Mouse (Mus musculus) cortical plate, adult 2 months (tissue): Measurements from ENCODE around the gene Tmcc3. TPM values are rescaled to one million over a fixed set of nuclear protein-coding genes. Genes with fewer than 3 reads are reported as not detected.

Experiments
- H3K27ac ChIP-seq: fragments of 200-500 bp; 2 replicates; pipeline ENCODE4 v1.5.1; 2012; ENCODE audit warnings: low read length, control low read depth, inconsistent platforms; ENCODE audit not compliant: insufficient read depth
- H3K4me1 ChIP-seq: fragments of 200-500 bp; 2 replicates; pipeline ENCODE4 v1.6.1; 2011; ENCODE audit warnings: low read length; ENCODE audit not compliant: control insufficient read depth, insufficient read depth
- H3K4me3 ChIP-seq: fragments of 200-500 bp; 2 replicates; pipeline ENCODE4 v1.5.1; 2011; ENCODE audit warnings: mild to moderate bottlenecking, low read length, control low read depth; ENCODE audit not compliant: insufficient read depth
- CTCF ChIP-seq: fragments of 200-500 bp; IDR thresholded peaks from 2 replicates; pipeline ENCODE4 v1.5.1; 2011; ENCODE audit warnings: mild to moderate bottlenecking, control low read depth, low read length; ENCODE audit not compliant: insufficient read depth; ENCODE audit errors: extremely low read depth
- POLR2A ChIP-seq: fragments of 200-500 bp; IDR thresholded peaks from 2 replicates; pipeline ENCODE4 v1.6.1; 2011; ENCODE audit warnings: mild to moderate bottlenecking, low read length, control low read depth; ENCODE audit not compliant: insufficient read depth; ENCODE audit errors: extremely low read depth
- polyA plus RNA-seq: library from polyadenylated mRNA; depleted of rRNA; stranded (reverse); fragments of >200 nt; gene quantifications from 2 replicates; pipeline ENCODE4 v1.2.3, GENCODE M21; 2012

Tmcc3 gene
- polyA plus RNA-seq, 1 experiment: 28.5 TPM

DNA sequence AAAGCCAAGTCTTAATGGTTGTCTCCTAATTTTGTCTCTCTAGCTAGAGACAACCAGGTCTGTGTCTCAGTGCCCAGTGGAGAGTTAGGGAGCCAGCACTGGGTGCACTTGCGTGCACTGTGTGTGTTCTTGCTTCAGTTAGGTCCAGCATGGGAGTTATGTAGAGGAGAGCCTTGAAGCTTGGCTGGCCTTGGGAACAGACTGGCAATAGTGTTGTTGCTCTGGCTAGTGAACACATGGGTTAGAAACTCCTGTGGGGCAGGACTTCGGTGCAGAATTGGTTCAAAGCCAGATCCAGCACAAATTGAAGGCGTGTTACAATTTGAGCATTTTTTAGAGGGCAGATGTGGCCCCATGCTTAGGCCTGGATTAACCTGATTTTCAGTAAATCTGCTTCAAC is 179.3 kb downstream of the Tmcc3 start:
- Histone ChIP-seq H3K27ac (no peak overlapping the region), H3K4me3 (no peak overlapping the region), H3K4me1 (peaks cover 4% of the 10 kb centered on the region; the same call in 1 of the 2 replicates)
- no peak for TF ChIP-seq CTCF
- TF ChIP-seq POLR2A: no peak

DNA sequence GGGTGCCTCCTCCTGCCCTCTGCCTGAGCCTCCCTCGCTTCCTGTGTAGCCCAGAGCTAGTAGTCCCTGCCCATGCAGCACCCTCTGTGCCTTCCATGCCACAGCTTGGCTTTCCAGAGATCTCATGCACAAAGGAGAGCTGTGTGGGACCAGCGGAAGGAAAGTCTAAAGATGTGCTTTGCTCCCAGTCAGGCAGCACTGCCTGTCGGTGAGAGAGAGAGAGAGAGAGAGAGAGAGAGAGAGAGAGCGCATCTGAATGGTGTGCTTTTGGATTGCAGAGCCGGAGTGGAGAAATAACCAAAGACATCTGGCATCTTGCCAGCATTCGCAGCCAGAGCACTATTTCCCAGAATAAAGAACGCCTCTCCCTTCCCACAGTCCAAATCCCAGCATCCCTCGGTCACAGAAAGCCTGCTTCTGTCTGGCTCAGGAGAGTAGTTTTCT is 182.7 kb downstream of the Tmcc3 start:
- H3K4me3 ChIP-seq: no peak overlapping the region
- TF ChIP-seq POLR2A (no peak), CTCF (no peak)
- H3K27ac ChIP-seq: no peak overlapping the region
- peaks cover 4% of the 10 kb centered on the region; the same call in 1 of the 2 replicates for H3K4me1 ChIP-seq

DNA sequence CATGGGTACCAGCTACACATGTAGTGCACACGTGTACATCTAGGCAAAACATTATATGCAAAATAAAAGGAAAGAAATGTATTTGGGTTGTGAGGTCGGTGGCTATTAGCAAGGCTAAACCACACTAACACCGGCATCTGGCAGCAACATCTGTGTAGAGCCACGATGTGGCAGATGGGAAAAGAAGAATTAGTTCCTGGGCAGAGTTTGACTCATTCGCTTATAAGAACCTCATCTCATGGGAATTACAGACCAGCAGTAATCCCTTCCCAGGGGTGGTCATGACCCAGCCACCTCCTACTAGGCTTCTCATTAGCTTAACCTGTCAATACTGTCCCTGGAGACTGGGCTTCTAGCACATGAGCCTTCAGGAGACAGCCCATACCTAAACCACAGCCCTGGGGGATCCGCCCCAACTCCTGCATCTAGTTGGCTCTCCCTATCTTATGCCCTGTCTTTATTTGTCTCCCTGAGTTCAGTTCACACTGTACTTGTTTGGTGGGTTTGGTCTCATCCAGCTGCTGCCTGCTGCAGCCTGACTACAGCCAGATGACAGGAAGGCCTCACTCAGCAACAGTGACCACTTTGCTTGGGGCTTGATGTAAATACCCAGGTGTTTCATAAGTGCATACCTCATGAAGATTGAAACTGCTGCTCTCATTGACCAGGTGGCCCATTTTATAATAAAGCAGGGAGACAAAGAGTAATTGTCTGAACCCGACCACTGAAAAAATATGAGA is 183.9 kb downstream of the Tmcc3 start:
- TF ChIP-seq POLR2A: no peak
- no peak for TF ChIP-seq CTCF
- H3K27ac ChIP-seq: no peak overlapping the region
- no peak overlapping the region for H3K4me3 ChIP-seq
- H3K4me1 ChIP-seq: peaks cover 4% of the 10 kb centered on the region; the same call in 1 of the 2 replicates

DNA sequence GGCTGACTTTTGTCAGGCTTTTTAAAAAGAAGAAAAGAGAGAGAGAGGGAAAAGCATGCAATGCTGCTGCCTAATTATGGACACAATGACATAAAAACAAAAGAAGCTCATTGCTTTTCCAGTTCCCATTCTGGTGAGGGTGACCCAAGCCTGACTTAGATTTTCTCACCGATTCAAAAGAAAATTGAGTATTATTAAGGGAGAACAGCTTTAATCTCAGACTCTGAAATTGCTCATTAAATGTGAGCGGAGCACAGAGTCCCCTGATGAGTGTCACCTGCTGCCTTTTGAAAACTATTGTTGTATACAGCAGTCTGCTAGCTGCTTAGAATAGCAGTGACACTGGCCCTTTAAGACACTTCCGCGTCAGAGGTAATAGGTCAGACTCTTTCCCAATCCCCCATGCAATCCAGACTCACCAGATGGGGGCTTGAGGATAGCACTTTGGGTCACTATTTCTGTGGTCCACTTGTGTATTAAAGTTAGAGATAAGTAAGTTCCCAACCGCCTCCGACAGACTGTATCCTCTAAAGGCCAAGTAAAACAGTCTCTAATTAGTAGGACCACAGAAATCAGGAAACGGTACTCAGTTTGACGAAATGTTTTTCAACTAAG is 185.2 kb downstream of the Tmcc3 start:
- Histone ChIP-seq H3K4me1 (peaks cover 4% of the 10 kb centered on the region; the same call in 1 of the 2 replicates), H3K4me3 (no peak overlapping the region), H3K27ac (no peak overlapping the region)
- TF ChIP-seq POLR2A (no peak), CTCF (no peak)

DNA sequence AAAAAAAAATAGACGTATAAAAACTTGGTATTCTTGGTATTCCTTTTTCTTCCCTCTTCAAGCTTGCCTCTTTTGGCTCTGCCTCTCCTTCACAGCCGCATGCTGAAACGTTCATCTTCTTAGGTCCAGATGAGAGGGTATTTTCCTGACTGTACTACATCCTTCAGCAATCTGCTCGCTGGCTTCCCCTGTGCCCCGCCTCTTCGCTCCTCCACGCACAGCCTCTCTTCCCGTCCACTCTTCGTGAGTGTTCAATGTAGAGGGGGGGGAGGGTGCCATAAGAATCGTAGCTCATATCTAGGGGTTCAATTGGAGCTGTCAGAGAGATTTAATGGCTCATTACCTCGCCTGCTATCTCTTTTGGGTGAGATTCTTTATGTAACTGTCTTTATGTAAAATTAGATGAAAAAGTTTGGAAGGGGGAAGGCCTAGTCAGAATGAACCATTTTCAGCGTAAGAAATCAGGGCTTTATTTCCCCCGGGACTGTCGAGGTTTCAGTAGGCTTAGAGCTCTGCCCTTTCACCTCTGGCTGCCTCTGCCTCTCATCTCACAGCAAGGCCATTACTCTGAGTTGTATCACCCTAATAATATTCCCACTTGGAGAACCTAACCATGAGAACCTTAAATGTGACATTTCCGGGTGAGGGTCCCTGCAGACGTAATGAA is 188.6 kb downstream of the Tmcc3 start:
- TF ChIP-seq POLR2A (no peak), CTCF (no peak)
- Histone ChIP-seq H3K4me3 (no peak overlapping the region), H3K4me1 (no peaks in the 10 kb centered on the region), H3K27ac (no peak overlapping the region)

DNA sequence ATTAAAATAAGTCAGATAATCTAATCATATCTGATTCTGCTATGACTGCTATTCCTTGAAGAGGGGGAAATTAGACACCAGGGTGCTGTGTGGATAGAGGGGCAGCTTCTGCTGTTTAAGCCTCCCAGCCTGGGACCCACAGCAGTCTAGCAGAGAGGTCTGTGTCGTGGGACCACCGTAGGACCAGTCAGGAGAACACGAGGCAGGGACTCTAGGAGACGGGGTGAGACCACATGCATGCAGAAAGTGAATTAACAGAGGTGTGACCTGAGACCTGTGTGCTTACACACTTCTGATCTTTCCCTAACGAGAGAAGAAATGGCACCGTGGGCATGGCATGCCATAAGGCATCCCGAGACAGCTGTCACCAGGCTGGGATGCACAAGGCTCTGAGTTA is 189.1 kb downstream of the Tmcc3 start:
- TF ChIP-seq CTCF: no peak
- no peak for TF ChIP-seq POLR2A
- Histone ChIP-seq H3K4me1 (no peaks in the 10 kb centered on the region), H3K27ac (no peak overlapping the region), H3K4me3 (no peak overlapping the region)

DNA sequence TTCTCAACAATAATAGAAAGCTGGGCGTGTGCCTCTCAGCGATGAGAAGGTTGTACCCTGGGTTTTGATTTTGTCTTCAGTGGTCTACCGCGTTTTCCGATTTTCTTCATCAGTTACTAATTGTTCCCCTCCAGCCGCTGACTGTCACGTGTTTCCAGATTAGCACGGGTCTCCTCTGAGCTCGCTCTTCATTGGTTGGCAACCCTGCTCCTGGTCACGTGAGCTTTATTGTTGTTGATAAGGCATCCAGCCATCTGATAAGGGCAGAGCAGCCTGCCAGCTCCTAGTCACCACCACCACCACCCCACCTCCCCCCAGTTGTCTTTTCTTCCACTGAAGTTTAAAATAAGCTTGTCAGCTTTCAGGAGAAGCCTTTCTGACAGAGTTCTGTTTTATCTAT is 190.0 kb downstream of the Tmcc3 start:
- TF ChIP-seq POLR2A (no peak), CTCF (no peak)
- H3K4me3 ChIP-seq: no peak overlapping the region
- H3K4me1 ChIP-seq: no peaks in the 10 kb centered on the region
- H3K27ac ChIP-seq: no peak overlapping the region

DNA sequence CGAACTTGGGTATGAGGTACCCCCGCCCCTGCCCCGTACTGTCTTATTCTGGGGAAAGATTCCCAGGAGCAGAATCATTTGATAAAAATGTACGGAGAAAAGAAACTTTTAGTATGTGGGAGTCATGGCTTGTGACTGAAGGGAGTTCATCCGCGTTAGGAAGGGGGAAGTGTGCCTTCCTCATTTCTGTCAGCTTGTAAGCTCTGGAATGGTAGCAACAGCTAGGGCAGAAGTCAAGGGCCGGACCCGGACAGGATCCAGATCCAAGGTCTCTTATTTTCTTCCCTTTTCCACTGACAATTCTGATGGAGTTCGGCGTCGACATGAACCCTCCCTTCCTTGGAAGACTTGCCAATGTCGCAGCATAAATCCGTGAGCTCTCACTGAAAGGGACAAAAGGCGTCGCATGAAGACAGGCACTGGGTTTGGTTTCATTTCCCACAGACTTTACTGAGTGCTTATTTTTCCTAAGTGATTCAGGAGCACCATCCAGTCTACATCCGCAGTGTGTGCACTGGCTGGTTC is 193.6 kb downstream of the Tmcc3 start:
- Histone ChIP-seq H3K27ac (no peak overlapping the region), H3K4me3 (no peak overlapping the region), H3K4me1 (no peaks in the 10 kb centered on the region)
- TF ChIP-seq POLR2A (no peak), CTCF (no peak)

DNA sequence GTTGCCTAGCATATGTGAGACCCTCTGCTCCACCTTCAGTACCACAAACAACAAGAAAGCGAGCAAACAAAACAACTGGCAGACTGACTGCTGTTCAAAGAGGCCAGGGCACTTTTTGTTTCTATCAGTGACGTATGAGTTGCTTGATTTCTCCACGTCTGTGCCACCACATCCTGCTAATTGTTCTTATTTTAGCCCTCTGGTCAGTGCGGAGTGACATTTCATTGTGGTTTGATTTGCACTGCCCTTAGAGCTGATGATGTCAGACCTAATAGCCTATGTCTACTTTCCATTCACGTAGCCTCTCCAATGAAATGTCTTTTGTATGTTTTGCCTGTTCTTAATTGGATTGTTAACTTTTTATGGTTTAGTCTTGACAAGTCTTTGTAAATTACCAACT is 197.1 kb downstream of the Tmcc3 start:
- Histone ChIP-seq H3K27ac (no peak overlapping the region), H3K4me1 (no peaks in the 10 kb centered on the region), H3K4me3 (no peak overlapping the region)
- TF ChIP-seq CTCF (no peak), POLR2A (no peak)

DNA sequence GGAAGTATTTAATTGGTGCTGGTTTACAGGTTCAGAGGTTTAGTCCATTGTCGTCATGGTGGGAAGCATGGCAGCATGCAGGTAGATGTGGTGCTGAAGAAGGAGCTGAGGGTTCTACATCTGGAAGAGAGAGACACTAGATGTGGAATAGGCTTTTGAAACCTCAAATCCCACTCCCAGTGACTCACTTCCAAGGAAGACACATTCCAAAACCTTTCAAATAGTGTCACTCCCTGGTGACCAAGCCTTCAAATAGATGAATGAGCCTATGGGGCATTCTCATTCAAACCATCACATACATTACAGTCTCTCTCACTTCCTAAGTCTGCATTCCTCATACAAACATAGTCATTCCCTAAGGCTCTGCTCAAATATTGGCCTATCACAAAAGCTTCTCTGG is 201.0 kb downstream of the Tmcc3 start:
- Histone ChIP-seq H3K4me3 (no peak overlapping the region), H3K4me1 (peaks cover 2% of the 10 kb centered on the region; the same call in 1 of the 2 replicates), H3K27ac (no peak overlapping the region)
- no peak for TF ChIP-seq CTCF
- TF ChIP-seq POLR2A: no peak
